Mouse (Mus musculus) G1E-ER4 (cell line): ENCODE data around the gene Ttc30b. TPM values are rescaled to one million over a fixed set of nuclear protein-coding genes. Genes with fewer than 3 reads are reported as not detected.

Experiments used
- GATA1 ChIP-seq: IDR thresholded peaks from one replicate; pipeline ENCODE4 v1.8.0; 2012; ENCODE audit warnings: low read length, inconsistent platforms
- polyA plus RNA-seq: library from polyadenylated mRNA; stranded (reverse); fragments of >175 nt; gene quantifications from 2 replicates; pipeline ENCODE4 v1.2.3, GENCODE M21; 2012

The Ttc30b gene
- polyA plus RNA-seq, 1 experiment: 0.72 TPM

- no peak for TF ChIP-seq GATA1
These were observed 21.5 kb upstream of the Ttc30b start for GRCm38 (mm10) chr2:75959850-75960365.

GRCm38 (mm10) chr2:75959183-75959849, 20.9 kb upstream of the Ttc30b start:
- no peak for TF ChIP-seq GATA1

GRCm38 (mm10) chr2:75955709-75956108, 17.3 kb upstream of the Ttc30b start:
- TF ChIP-seq GATA1: no peak

DNA sequence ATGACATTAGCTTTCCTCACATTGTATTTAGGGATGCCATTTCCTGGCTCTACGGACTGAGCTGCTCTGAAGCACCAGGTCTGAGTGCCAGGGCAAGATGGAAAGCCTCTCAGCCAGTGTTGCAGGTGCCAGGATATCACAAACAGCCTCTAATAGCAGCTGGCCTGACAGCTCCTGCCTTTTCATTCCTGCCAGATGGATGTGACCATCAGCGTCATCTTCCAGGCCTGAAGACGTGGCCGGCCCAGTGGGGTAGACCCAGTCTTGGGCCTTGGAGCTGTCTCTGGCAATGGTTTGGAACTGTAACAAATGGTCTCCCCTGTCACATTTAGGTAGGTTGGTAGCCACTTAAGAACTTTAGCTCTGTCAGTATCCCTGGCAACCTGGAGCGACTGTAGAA, 14.9 kb upstream of the Ttc30b start:
- no peak for TF ChIP-seq GATA1

DNA sequence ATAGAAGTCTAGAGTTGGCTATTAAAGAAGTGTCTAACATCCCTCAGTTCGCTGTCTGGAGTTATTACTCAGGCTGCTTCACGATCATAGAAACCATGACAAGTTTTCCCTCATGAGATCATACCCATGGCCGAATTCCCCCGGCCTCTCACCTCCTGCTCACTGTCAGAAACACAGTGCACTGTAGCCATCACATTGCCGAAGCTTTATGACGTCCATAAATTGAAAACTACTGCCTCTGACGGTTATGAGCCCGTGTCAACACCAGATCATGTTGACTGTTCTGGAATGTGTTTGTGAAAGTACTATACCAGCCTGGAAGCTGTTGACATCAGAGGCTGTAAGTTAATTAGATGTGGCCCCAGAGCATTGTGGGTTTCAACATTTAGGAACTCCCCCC, 12.3 kb upstream of the Ttc30b start:
- no peak for TF ChIP-seq GATA1

GRCm38 (mm10) chr2:75933541-75933940, 4.8 kb downstream of the Ttc30b start:
- no peak for TF ChIP-seq GATA1

DNA sequence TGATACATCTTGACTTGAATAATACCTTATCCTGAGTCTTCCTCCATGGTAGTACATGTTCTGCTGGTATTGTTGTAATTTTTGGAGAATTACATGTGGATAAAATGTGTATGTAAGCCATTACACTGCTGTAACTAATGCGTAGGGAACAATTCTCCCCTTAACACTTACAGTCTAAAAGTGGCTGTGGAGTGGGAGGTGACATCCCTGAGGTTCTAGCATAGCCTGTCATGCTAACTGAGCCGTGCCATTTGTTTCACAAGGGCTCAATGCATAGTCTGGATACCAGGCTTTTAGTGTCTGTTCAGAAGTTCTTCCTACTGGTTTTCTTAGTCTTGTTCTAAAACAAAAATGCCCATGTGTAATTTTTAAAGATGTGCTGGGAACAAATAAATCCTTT, 7.4 kb downstream of the Ttc30b start:
- TF ChIP-seq GATA1: no peak

GRCm38 (mm10) chr2:75929786-75930444, 8.5 kb downstream of the Ttc30b start:
- no peak for TF ChIP-seq GATA1

GRCm38 (mm10) chr2:75929141-75929540, 9.2 kb downstream of the Ttc30b start:
- TF ChIP-seq GATA1: no peak

- no peak for TF ChIP-seq GATA1
These were observed 10.4 kb downstream of the Ttc30b start for GRCm38 (mm10) chr2:75928011-75928410.

GRCm38 (mm10) chr2:75926061-75926460, 12.3 kb downstream of the Ttc30b start:
- TF ChIP-seq GATA1: no peak

- TF ChIP-seq GATA1: no peak
These were observed 14.5 kb downstream of the Ttc30b start for GRCm38 (mm10) chr2:75923807-75924340.

DNA sequence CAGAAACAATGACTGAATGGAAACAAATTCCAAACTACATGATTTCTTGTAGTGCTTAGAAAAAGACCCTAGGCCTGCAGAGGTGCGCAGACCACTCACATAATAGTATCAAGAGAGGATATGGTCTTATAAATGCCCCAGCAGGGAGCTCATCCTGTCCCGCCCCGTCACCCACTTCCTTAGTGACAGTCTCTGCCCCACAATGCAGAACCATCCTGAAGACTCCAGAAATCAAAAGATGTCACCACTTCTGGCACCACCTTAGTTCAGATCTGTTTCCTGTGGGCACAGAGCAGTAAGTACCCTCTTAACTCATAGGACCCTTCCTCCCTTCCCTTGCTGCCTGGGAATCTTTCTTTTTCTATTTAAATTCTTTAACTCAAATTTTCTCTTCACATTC, 23.3 kb downstream of the Ttc30b start:
- TF ChIP-seq GATA1: no peak

DNA sequence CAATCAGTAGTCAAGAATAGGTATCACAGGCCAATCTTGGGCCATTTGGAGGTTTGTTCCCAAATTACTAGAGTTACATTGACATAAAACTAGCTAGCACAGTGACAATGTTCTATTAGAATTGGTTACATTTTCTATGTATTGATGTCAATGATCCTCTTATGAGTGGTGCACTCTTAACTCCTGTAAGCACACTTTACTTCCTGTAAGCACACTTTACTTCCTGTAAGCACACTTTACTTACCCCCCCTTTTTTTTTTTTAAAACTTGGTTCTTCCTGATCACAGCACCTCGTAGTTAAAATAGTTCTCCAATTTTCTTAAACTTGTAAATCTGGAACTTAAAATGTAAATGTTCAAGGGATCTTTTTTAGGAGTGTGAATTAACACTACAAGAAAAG, 31.2 kb downstream of the Ttc30b start:
- no peak for TF ChIP-seq GATA1

GRCm38 (mm10) chr2:75901869-75902268, 36.5 kb downstream of the Ttc30b start:
- no peak for TF ChIP-seq GATA1

GRCm38 (mm10) chr2:75900281-75900680, 38.1 kb downstream of the Ttc30b start:
- TF ChIP-seq GATA1: no peak

- TF ChIP-seq GATA1: no peak
These were observed 42.7 kb downstream of the Ttc30b start for GRCm38 (mm10) chr2:75895711-75896110.
